Mouse (Mus musculus): ENCODE data around the gene Cdc42bpb. TPM values are rescaled to one million over a fixed set of nuclear protein-coding genes. Genes with fewer than 3 reads are reported as not detected.

Gene Cdc42bpb
- total and polyA plus RNA-seq, 3 experiments, result 16.7 to 29.7 (median 25.4) TPM

DNA sequence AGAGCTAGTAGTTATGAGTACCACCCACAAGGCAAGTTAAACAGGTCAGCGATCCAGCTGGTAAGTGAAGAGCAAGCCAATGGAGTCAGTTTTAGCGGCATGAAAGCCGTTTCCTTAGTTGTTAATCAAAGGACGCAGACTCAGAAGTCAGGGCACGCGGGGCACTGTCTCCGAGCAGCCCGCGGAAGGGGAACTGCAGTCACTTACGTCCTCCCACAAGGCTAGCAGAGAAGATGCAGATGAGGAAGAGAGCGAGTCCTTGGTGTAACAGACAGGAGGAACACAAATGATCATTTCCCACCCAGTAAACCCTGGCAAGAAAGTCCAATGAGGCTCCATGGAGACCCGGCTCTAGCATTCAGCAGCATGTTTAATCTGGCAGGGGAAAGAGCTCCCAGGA lies 68.3 kb downstream of the Cdc42bpb start:
- no peaks in the 10 kb centered on the region for H3K27me3 ChIP-seq (replicated peaks)
- in situ Hi-C loops (cut with MboI; ENCODE audit: low pct_ligation_motif_present, low pct_unique_long_range_greater_than_20kb, low sequenced_read_pairs), result no loop called here
- peaks cover 84 to 98% of the 10 kb centered on the region in 2 experiments for H3K36me3 ChIP-seq (replicated peaks in 1 of 2; ENCODE audit: control insufficient read depth in 1 of 2, insufficient read depth in 1 of 2, low read length in 1 of 2)

GRCm38 (mm10) chr12:111306821-111307220 lies 70.7 kb downstream of the Cdc42bpb start:
- in situ Hi-C loops (cut with MboI; ENCODE audit: low pct_ligation_motif_present, low pct_unique_long_range_greater_than_20kb, low sequenced_read_pairs), result no loop called here

More for the DNA sequence above, 68.3 kb downstream of the Cdc42bpb start:
- dilution Hi-C loops (cut with MboI; ENCODE audit: extremely low pct_ligation_motif_present, extremely low pct_unique_long_range_greater_than_20kb, low sequenced_read_pairs), result no loop called here
- TF ChIP-seq KAT2A (IDR thresholded peaks at IDR 0.05; ENCODE audit: insufficient replicate concordance, low read length) (no peak), USF2 (conservative IDR thresholded peaks at IDR 0.05; ENCODE audit: low read depth, low read length) (no peak), GABPA (IDR thresholded peaks at IDR 0.05; ENCODE audit: insufficient replicate concordance, low read depth, low read length) (no peak), SIN3A (IDR thresholded peaks at IDR 0.05; ENCODE audit: low read length) (no peak), MEF2A (IDR thresholded peaks at IDR 0.05; ENCODE audit: borderline replicate concordance, low read depth, low read length) (no peak), ETS1 (conservative IDR thresholded peaks at IDR 0.05; ENCODE audit: low read depth, low read length) (no peak), ZKSCAN1 (IDR thresholded peaks at IDR 0.05; ENCODE audit: borderline replicate concordance, low read depth, low read length) (no peak), PAX5 (IDR thresholded peaks at IDR 0.05; ENCODE audit: low read length) (no peak), NELFE (IDR thresholded peaks at IDR 0.05; ENCODE audit: low read depth, low read length) (no peak), MAZ (IDR thresholded peaks at IDR 0.05; ENCODE audit: low read depth, low read length) (no peak), CHD1 (IDR thresholded peaks at IDR 0.05; ENCODE audit: low read depth, low read length) (no peak)
- no peak for DNase-seq (ENCODE audit: extremely low read depth)
- Histone ChIP-seq H3K4me3 (replicated peaks in 1 of 3; ENCODE audit: low read depth in 2 of 3, low read length in 2 of 3, poor library complexity in 1 of 3) (no peak overlapping the region), H3K79me2 (replicated peaks; ENCODE audit: control insufficient read depth, extremely low read depth, insufficient read depth, poor library complexity, severe bottlenecking) (no peaks in the 10 kb centered on the region), H3K4me2 (ENCODE audit: insufficient read depth, low read depth, poor library complexity, severe bottlenecking) (no peak overlapping the region), H3K27ac (ENCODE audit: insufficient read depth, low read depth) (no peak overlapping the region), H3K4me1 (ENCODE audit: control insufficient read depth in 1 of 2, insufficient read depth in 2 of 2) (peaks cover 0 to 4% of the 10 kb centered on the region in 2 experiments; a peak in 1 of 4 replicates), H3K9ac (ENCODE audit: insufficient read depth, low read depth) (no peak overlapping the region), H3K9me3 (replicated peaks; ENCODE audit: low read length) (no peaks in the 10 kb centered on the region)

More at GRCm38 (mm10) chr12:111306821-111307220, 70.7 kb downstream of the Cdc42bpb start:
- peaks cover 77 to 89% of the 10 kb centered on the region in 2 experiments for H3K36me3 ChIP-seq (replicated peaks in 1 of 2; ENCODE audit: control insufficient read depth in 1 of 2, insufficient read depth in 1 of 2, low read length in 1 of 2)
- no peak for TF ChIP-seq MAZ (IDR thresholded peaks at IDR 0.05; ENCODE audit: low read depth, low read length)
- no peak for TF ChIP-seq ZC3H11A (IDR thresholded peaks at IDR 0.05; ENCODE audit: low read depth, low read length)
- no peak for TF ChIP-seq ETS1 (conservative IDR thresholded peaks at IDR 0.05; ENCODE audit: low read depth, low read length)
- TF ChIP-seq CHD1 (IDR thresholded peaks at IDR 0.05; ENCODE audit: low read depth, low read length), result no peak
- no peak for TF ChIP-seq POLR2AphosphoS2 (IDR thresholded peaks at IDR 0.05; ENCODE audit: low read depth, low read length)
- H3K79me2 ChIP-seq (replicated peaks; ENCODE audit: control insufficient read depth, extremely low read depth, insufficient read depth, poor library complexity, severe bottlenecking), result no peaks in the 10 kb centered on the region
- no peaks in the 10 kb centered on the region for H3K9me3 ChIP-seq (replicated peaks; ENCODE audit: low read length)
- dilution Hi-C loops (cut with MboI; ENCODE audit: extremely low pct_ligation_motif_present, extremely low pct_unique_long_range_greater_than_20kb, low sequenced_read_pairs), result no loop called here
- H3K4me2 ChIP-seq (ENCODE audit: insufficient read depth, low read depth, poor library complexity, severe bottlenecking), result no peak overlapping the region
- H3K4me3 ChIP-seq (replicated peaks in 1 of 3; ENCODE audit: low read depth in 2 of 3, low read length in 2 of 3, poor library complexity in 1 of 3), result no peak overlapping the region
- no peak overlapping the region for H3K27ac ChIP-seq (ENCODE audit: insufficient read depth, low read depth)
- DNase-seq (ENCODE audit: extremely low read depth), result no peak
- H3K27me3 ChIP-seq (replicated peaks), result no peaks in the 10 kb centered on the region
- no peak overlapping the region for H3K9ac ChIP-seq (ENCODE audit: insufficient read depth, low read depth)
- peaks cover 6 to 21% of the 10 kb centered on the region in 2 experiments for H3K4me1 ChIP-seq (ENCODE audit: control insufficient read depth in 1 of 2, insufficient read depth in 2 of 2)
